Mouse (Mus musculus): ENCODE results near the gene Fbln5.

DNA sequence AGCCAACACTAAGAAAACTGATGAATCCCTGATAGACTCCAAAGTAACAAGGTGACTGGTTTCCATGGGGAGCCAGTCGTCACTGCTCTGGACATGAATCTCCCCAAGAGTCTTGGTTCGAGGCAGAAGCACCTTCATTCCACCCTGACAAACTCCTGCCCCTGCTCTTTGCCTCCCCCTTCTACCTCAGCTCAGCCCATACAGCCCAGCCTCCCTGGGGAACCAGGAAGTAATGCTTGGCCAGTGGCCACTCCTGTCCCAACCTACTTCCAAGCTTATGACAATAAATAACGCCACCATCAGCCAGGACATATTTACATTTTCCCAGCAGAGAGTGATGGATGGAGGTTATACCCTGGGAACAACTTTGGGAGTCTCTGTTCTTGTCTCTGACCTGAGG, 45.9 kb downstream of the Fbln5 start:
- no peak for TF ChIP-seq POLR2AphosphoS2 (IDR thresholded peaks at IDR 0.05; ENCODE audit: insufficient read length, low read depth)
- no peak for TF ChIP-seq POLR2A (IDR thresholded peaks at IDR 0.05; ENCODE audit: insufficient read length, low read depth)
- TF ChIP-seq SRF (IDR thresholded peaks at IDR 0.05; ENCODE audit: control insufficient read depth, insufficient read length, low read depth): no peak
- no peak for TF ChIP-seq TCF12 (IDR thresholded peaks at IDR 0.05; ENCODE audit: insufficient read depth, poor library complexity, severe bottlenecking)
- TF ChIP-seq E2F4 (IDR thresholded peaks at IDR 0.05; ENCODE audit: insufficient read depth): no peak
- TF ChIP-seq MAX (IDR thresholded peaks at IDR 0.05; ENCODE audit: low read depth): no peak
- no peak for TF ChIP-seq MYOD1 (IDR thresholded peaks at IDR 0.05; ENCODE audit: control insufficient read depth in 1 of 3, insufficient read length in 2 of 3, low read depth in 2 of 3)
- no peak for TF ChIP-seq REST (IDR thresholded peaks at IDR 0.05; ENCODE audit: insufficient read depth, insufficient read length)
- TF ChIP-seq MYOG (IDR thresholded peaks at IDR 0.05; ENCODE audit: control insufficient read depth in 1 of 3, insufficient read depth in 1 of 3, insufficient read length in 2 of 3, low read depth in 2 of 3): no peak
